Mouse (Mus musculus) hindbrain, embryonic 11.5 days (tissue): ENCODE data around the gene Sdk2. TPM values are rescaled to one million over a fixed set of nuclear protein-coding genes. Genes with fewer than 3 reads are reported as not detected.

Experiments used
- ATAC-seq: fragments of 200-750 bp; cut with Nextera tagmentation; 2 replicates; pipeline ENCODE4 v1.8.0; 2017; ENCODE audit warnings: mild to moderate bottlenecking, moderate TSS enrichment, moderate library complexity; ENCODE audit not compliant: low FRiP score
- DNase-seq: peaks from one replicate; pipeline ENCODE4 v3.0.0-alpha.2; 2015; ENCODE audit warnings: low spot score
- H3K27ac ChIP-seq: fragments of 300-500 bp; sonication (generic); 2 replicates; pipeline ENCODE4 v1.5.1; 2014; ENCODE audit warnings: mild to moderate bottlenecking, low read depth, low read length
- H3K27me3 ChIP-seq: fragments of 300-500 bp; sonication (generic); 2 replicates; pipeline ENCODE4 v1.6.1; 2014; ENCODE audit warnings: mild to moderate bottlenecking, low read length, moderate library complexity, mixed read lengths; ENCODE audit not compliant: control insufficient read depth, insufficient read depth
- H3K36me3 ChIP-seq: fragments of 300-500 bp; sonication (generic); 2 replicates; pipeline ENCODE4 v1.6.1; 2014; ENCODE audit warnings: mild to moderate bottlenecking, low read length, moderate library complexity, mixed read lengths; ENCODE audit not compliant: control insufficient read depth, insufficient read depth
- H3K4me1 ChIP-seq: fragments of 300-500 bp; sonication (generic); replicated peaks from 2 replicates; pipeline ENCODE4 v1.6.1; 2014; ENCODE audit warnings: low read length, mixed read lengths; ENCODE audit not compliant: control insufficient read depth, insufficient read depth
- H3K4me2 ChIP-seq: fragments of 300-500 bp; sonication (generic); replicated peaks from 2 replicates; pipeline ENCODE4 v1.6.1; 2014; ENCODE audit warnings: mild to moderate bottlenecking, low read depth, low read length
- H3K4me3 ChIP-seq: fragments of 300-500 bp; sonication (generic); 2 replicates; pipeline ENCODE4 v1.5.1; 2014; ENCODE audit warnings: low read depth, low read length
- H3K9ac ChIP-seq: fragments of 300-500 bp; sonication (generic); 2 replicates; pipeline ENCODE4 v1.6.1; 2014; ENCODE audit warnings: low read depth, low read length
- H3K9me3 ChIP-seq: fragments of 300-500 bp; sonication (generic); 2 replicates; pipeline ENCODE4 v1.6.1; 2016; ENCODE audit warnings: low read length; ENCODE audit not compliant: control insufficient read depth
- WGBS: fragments of 180-500 bp; shearing (Covaris S2); extraction: QIAGEN DNeasy Blood & Tissue Kit; methylation state at CpG from one replicate; pipeline ENCODE4 v1.1.7; 2014; 5-methylcytosine and 5-hydroxymethylcytosine counted together
- polyA plus RNA-seq: library from polyadenylated mRNA; unstranded; fragments of >200 nt; fragmentation: Nextera tagmentation; extraction: Ambion mirVana; gene quantifications from 2 replicates; pipeline ENCODE4 v1.2.1, GENCODE M21; 2014

Sdk2 gene
- polyA plus RNA-seq, 1 experiment from 2014 or later, result 4.2 TPM

DNA sequence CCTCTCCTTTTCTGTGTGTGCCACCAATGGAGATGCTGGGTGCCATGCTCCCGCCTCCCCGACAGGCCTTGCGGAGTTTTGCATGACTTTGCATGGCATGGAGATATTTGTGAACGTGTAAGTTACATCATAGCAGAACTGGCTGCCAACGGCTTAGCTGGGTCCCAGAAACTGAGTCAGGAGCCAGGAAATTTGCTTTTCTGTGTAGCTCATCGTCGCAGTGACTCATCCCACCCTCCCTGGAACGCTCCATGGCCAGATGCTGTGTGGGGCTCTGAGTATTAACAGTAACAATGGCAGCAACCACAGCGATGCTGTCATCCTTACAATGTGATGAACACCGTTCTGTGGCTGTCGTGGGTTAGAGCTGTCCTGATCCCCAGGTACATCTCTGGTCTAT is 139.6 kb downstream of the Sdk2 start:
- Histone ChIP-seq H3K27me3 (no peaks in the 10 kb centered on the region), H3K4me2 (no peak overlapping the region), H3K4me1 (peaks cover 5% of the 10 kb centered on the region; the same call in 1 of the 2 replicates), H3K36me3 (no peaks in the 10 kb centered on the region), H3K4me3 (no peak overlapping the region), H3K27ac (no peak overlapping the region), H3K9me3 (no peaks in the 10 kb centered on the region), H3K9ac (no peak overlapping the region)
- 91% methylated on average over 11 of the region's 11 CpGs for WGBS
- ATAC-seq (no peak), DNase-seq (no peak)

DNA sequence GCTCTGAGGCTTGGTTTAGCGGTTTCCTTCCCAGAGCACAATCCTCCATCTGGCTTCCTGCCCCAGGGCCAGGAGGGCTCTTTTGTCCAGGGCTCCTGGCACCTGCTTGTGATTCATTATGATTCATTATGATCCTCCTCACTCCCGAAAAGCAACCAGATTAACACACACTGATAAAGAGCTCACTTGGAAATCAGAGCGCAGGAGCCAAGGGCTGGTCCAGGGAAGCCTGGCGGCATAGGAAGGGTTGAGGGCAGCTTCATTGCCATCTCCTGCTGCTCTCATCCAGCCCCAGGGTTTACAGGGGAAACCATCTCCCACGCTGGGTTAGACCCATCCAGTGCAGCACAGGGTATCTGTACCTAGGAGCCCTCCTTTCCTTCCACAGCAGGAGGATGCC is 143.7 kb downstream of the Sdk2 start:
- no peak overlapping the region for H3K9ac ChIP-seq
- 0 out of 2 replicates have a peak overlapping the region, but pooled peaks have one; percentile 2 for H3K27ac ChIP-seq
- no peaks in the 10 kb centered on the region for H3K4me1 ChIP-seq
- no peaks in the 10 kb centered on the region for H3K9me3 ChIP-seq
- no peak overlapping the region for H3K4me3 ChIP-seq
- H3K4me2 ChIP-seq, result no peak overlapping the region
- DNase-seq, result peak; percentile 44
- no peaks in the 10 kb centered on the region for H3K36me3 ChIP-seq
- WGBS, result 56% methylated on average over 5 of the region's 5 CpGs
- peak; percentile 56; the same call in 1 of the 2 replicates for ATAC-seq
- H3K27me3 ChIP-seq, result no peaks in the 10 kb centered on the region

DNA sequence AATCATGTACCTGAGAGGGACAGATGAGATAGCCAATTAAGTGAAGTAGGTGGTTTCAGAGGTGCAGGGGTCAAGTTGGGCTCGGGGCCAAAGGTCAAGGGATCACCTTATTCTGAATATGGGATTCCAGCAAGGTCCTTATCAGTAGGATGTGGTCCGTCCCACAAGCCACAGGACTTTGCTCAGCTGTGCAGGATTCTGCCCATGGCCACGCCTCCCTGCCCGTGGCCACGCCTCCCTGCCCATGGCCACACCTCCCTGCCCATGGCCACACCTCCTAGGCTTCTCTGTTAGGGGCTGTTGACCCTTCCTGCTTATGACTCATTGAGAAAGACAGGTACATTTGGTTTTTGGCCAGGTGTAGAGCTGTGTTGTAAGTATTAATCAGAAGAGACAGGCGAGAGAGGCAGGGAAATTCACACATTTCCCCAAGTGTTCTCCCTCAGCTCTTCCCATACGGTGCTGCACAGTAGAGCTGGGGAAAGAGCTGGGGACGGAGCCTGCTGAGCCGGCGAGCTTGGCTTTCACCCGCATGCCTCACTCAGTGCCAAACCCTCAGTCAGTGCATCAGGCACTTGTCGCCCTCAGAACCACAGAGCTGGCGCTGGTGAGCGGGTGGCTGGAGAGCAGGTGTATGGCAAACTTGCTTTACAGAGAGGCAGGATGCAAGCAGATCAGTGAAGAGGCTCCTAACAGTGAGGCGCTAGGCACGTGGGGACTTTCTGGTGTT is 163.6 kb downstream of the Sdk2 start:
- Histone ChIP-seq H3K4me1 (no peaks in the 10 kb centered on the region), H3K9me3 (no peaks in the 10 kb centered on the region)
- WGBS, result 78% methylated on average over 16 of the region's 16 CpGs

DNA sequence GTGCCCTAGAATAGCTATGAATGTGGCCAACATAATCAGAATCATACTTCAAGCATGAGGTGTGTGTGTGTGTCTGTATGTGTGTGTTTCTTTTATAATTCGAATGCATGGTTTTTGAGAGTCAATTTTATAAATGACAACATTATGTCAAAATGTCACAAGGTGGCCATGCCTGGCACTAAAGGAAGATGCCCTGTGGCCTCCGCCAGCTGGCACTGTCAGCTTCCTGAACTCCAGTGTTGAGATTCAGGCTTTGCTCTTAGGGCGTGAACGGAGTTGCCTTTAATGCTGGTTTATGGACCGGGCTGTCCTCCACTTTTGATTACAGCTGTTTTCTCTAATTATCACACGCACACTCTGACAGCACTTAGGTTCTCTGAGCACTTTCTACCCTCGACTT is 164.9 kb downstream of the Sdk2 start:
- Histone ChIP-seq H3K27me3 (no peaks in the 10 kb centered on the region), H3K27ac (no peak overlapping the region), H3K9me3 (no peaks in the 10 kb centered on the region), H3K4me2 (no peak overlapping the region), H3K4me1 (no peaks in the 10 kb centered on the region), H3K36me3 (no peaks in the 10 kb centered on the region), H3K4me3 (no peak overlapping the region), H3K9ac (no peak overlapping the region)
- no peak for ATAC-seq
- 95% methylated on average over 7 of the region's 7 CpGs for WGBS
- DNase-seq, result no peak

More for the DNA sequence above, 163.6 kb downstream of the Sdk2 start:
- no peak overlapping the region for H3K27ac ChIP-seq
- H3K27me3 ChIP-seq, result no peaks in the 10 kb centered on the region
- H3K4me3 ChIP-seq, result no peak overlapping the region
- ATAC-seq (no peak), DNase-seq (no peak)
- H3K36me3 ChIP-seq, result no peaks in the 10 kb centered on the region
- H3K4me2 ChIP-seq, result no peak overlapping the region
- no peak overlapping the region for H3K9ac ChIP-seq

DNA sequence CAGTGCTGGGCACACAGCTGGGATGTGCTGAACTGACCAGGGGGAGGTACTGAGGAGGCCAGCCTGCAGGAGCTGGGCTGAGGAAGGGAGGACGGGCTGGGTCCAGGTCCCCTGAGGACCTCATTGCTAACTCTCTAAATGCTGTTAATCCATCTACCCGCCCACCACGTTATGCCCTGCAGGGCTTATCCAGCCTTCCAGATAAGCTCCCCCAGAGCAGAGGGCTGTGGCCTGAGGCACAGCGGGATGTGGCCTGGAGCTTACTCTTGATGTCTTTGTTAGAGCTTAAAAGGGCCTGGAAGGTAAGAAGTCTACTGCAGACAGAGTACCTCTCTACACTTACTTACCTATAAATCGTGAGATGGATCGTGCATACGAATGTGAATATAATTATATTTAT is 168.2 kb downstream of the Sdk2 start:
- WGBS, result 49% methylated on average over 7 of the region's 7 CpGs
- H3K4me1 ChIP-seq, result no peaks in the 10 kb centered on the region
- no peak for DNase-seq
- no peak overlapping the region for H3K27ac ChIP-seq
- H3K27me3 ChIP-seq, result no peaks in the 10 kb centered on the region
- H3K36me3 ChIP-seq, result no peaks in the 10 kb centered on the region
- no peak for ATAC-seq
- no peak overlapping the region for H3K9ac ChIP-seq
- H3K4me3 ChIP-seq, result no peak overlapping the region
- no peaks in the 10 kb centered on the region for H3K9me3 ChIP-seq
- H3K4me2 ChIP-seq, result no peak overlapping the region

DNA sequence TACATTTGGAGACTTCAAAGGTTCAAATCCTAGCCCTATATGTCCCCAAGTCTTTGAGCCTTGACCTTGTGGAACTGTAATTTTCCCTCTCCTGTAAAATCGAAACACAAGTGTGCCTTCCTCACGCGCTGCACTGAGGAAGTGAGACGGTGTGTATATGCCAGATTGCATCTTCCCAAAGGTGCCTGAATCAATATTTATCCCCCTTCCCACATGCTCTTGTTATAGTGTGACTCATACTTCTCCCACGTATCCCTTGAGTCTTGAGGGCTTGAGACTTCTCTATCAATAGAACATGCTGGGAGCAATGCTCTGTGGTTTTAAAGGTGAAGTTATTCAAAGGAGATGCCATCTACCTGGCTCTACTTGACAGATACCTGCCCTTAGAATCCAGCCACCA is 170.8 kb downstream of the Sdk2 start:
- Histone ChIP-seq H3K9ac (no peak overlapping the region), H3K27ac (no peak overlapping the region), H3K4me2 (no peak overlapping the region), H3K9me3 (no peaks in the 10 kb centered on the region), H3K36me3 (no peaks in the 10 kb centered on the region), H3K27me3 (no peaks in the 10 kb centered on the region), H3K4me1 (no peaks in the 10 kb centered on the region), H3K4me3 (no peak overlapping the region)
- DNase-seq, result no peak
- 95% methylated on average over 5 of the region's 5 CpGs for WGBS
- ATAC-seq, result no peak

DNA sequence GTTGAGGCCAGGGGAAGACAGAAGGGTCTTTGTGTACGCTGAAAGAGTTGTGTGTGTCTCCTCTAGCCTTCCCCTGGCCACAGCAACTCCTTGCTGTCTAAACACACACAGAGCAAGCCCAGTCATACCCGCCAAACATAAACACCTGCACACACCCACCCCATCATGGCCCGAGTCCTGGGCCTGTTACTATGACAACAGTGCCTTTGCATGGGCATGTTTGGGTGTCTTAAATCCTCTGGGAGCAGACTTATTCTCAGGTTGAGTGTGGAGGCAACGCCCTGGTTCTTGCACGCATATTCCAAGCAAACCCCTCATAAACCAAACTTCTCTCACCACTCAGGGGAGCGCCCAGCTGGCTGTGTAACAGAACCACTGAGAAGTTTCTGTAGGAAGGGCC is 173.9 kb downstream of the Sdk2 start:
- Histone ChIP-seq H3K4me1 (no peaks in the 10 kb centered on the region), H3K4me3 (no peak overlapping the region), H3K9ac (no peak overlapping the region), H3K27me3 (no peaks in the 10 kb centered on the region), H3K27ac (no peak overlapping the region), H3K9me3 (no peaks in the 10 kb centered on the region), H3K4me2 (no peak overlapping the region), H3K36me3 (no peaks in the 10 kb centered on the region)
- 77% methylated on average over 6 of the region's 6 CpGs for WGBS
- no peak for DNase-seq
- ATAC-seq, result no peak

DNA sequence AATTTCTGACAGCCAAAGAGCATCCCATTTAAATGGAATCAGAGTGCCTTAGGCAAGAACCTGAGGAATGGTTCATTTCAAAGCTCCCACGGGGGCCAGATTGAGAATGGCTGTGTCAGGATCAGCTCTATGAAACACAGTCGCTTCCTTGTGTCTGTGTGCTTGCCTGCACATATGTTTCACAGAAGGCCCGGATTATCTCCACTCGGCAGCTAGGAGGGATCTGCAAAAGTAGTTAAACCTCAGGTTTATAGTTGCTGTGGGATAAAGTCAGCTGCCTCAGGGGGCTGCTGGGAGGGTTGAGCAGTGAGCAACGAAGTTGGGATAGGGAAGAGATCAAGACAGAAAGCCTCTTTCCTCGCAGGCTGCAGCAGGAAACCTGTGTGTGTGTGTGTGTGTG is 174.8 kb downstream of the Sdk2 start:
- H3K36me3 ChIP-seq, result no peaks in the 10 kb centered on the region
- 78% methylated on average over 6 of the region's 6 CpGs for WGBS
- no peak for DNase-seq
- H3K9me3 ChIP-seq, result no peaks in the 10 kb centered on the region
- H3K9ac ChIP-seq, result no peak overlapping the region
- H3K27me3 ChIP-seq, result no peaks in the 10 kb centered on the region
- no peak overlapping the region for H3K27ac ChIP-seq
- no peak overlapping the region for H3K4me3 ChIP-seq
- no peaks in the 10 kb centered on the region for H3K4me1 ChIP-seq
- ATAC-seq, result no peak
- no peak overlapping the region for H3K4me2 ChIP-seq

DNA sequence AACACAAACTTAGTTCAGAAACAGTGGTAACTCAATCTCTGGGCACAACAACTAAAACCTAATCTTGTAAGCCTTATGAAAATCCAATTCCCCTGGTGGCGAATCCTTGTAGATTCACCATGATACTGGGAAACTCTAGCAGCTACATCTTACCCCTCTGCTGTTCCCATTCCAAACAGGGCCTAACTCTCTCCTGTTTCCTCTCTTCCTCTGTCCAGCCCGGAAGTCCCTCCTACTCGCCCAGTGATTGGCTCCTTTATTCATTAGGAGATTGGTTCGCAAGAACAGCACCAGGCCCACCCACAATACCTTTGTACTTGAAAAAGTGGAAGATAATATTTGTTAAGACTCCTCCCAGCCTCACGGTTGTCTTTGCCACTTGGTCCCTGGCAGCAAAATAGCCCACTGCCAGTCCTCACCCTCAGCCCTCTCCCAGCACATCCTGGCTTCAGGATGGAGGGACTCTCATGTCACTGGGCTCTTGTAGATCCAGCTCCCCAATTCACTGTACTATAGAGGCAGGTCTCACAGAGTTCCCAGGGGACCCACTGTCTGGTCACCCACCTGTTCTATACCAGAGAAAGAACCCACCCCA is 178.6 kb downstream of the Sdk2 start:
- DNase-seq, result no peak
- Histone ChIP-seq H3K36me3 (no peaks in the 10 kb centered on the region), H3K4me1 (no peaks in the 10 kb centered on the region), H3K4me3 (no peak overlapping the region), H3K4me2 (no peak overlapping the region), H3K9me3 (no peaks in the 10 kb centered on the region), H3K27ac (no peak overlapping the region), H3K9ac (no peak overlapping the region), H3K27me3 (no peaks in the 10 kb centered on the region)
- ATAC-seq, result no peak
- 89% methylated on average over 5 of the region's 5 CpGs for WGBS
